Mouse (Mus musculus) neural tube, embryonic 14.5 days (tissue): ENCODE results near the gene Elp4. TPM values are rescaled to one million over a fixed set of nuclear protein-coding genes. Genes with fewer than 3 reads are reported as not detected.

ENCODE experiments used
- ATAC-seq: fragments of 200-750 bp; cut with Nextera tagmentation; 2 replicates; pipeline ENCODE4 v1.8.0; 2017; ENCODE audit warnings: low read depth, mild to moderate bottlenecking, moderate TSS enrichment, moderate library complexity
- H3K27ac ChIP-seq: fragments of 300-500 bp; sonication (generic); 2 replicates; pipeline ENCODE4 v1.5.1; 2014; ENCODE audit warnings: low read depth, mild to moderate bottlenecking, control low read depth, low read length, moderate library complexity, mixed read lengths
- H3K27me3 ChIP-seq: fragments of 300-500 bp; sonication (generic); 2 replicates; pipeline ENCODE4 v1.6.1; 2014; ENCODE audit warnings: low read length; ENCODE audit not compliant: control insufficient read depth, insufficient read depth
- H3K36me3 ChIP-seq: fragments of 300-500 bp; sonication (generic); 2 replicates; pipeline ENCODE4 v1.6.1; 2014; ENCODE audit warnings: low read length, mixed read lengths; ENCODE audit not compliant: control insufficient read depth, insufficient read depth
- H3K4me1 ChIP-seq: fragments of 300-500 bp; sonication (generic); 2 replicates; pipeline ENCODE4 v1.6.1; 2014; ENCODE audit warnings: low read length; ENCODE audit not compliant: control insufficient read depth, insufficient read depth
- H3K4me2 ChIP-seq: fragments of 300-500 bp; sonication (generic); 2 replicates; pipeline ENCODE4 v1.6.1; 2014; ENCODE audit warnings: mild to moderate bottlenecking, low read depth, low read length, control low read depth
- H3K4me3 ChIP-seq: fragments of 300-500 bp; sonication (generic); 2 replicates; pipeline ENCODE4 v1.5.1; 2014; ENCODE audit warnings: low read depth, low read length, control low read depth, mixed read lengths
- H3K9ac ChIP-seq: fragments of 300-500 bp; sonication (generic); replicated peaks from 2 replicates; pipeline ENCODE4 v1.6.1; 2014; ENCODE audit warnings: low read depth, mild to moderate bottlenecking, control low read depth, low read length, mixed read lengths
- H3K9me3 ChIP-seq: fragments of 300-500 bp; sonication (generic); 2 replicates; pipeline ENCODE4 v1.6.1; 2016; ENCODE audit warnings: low read length; ENCODE audit not compliant: control insufficient read depth
- WGBS: fragments of 180-500 bp; shearing (Covaris S2); extraction: QIAGEN DNeasy Blood & Tissue Kit; methylation state at CpG from one replicate; pipeline ENCODE4 v1.1.7; 2014; 5-methylcytosine and 5-hydroxymethylcytosine counted together
- polyA plus RNA-seq: library from polyadenylated mRNA; unstranded; fragments of >200 nt; fragmentation: Nextera tagmentation; extraction: Ambion mirVana; gene quantifications from 2 replicates; pipeline ENCODE4 v1.2.1, GENCODE M21; 2014

The Elp4 gene
- polyA plus RNA-seq, 1 experiment from 2014 or later: 45.8 TPM

- peaks cover 18% of the 10 kb centered on the region for H3K4me1 ChIP-seq
- no peak for ATAC-seq
- peak overlapping the region; percentile 36; the same call in 1 of the 2 replicates for H3K4me2 ChIP-seq
- no peak overlapping the region for H3K9ac ChIP-seq
- no peaks in the 10 kb centered on the region for H3K9me3 ChIP-seq
- H3K27me3 ChIP-seq: peaks cover 26% of the 10 kb centered on the region
- peak overlapping the region; percentile 22; the same call in 1 of the 2 replicates for H3K4me3 ChIP-seq
- 7% methylated on average over 2 of the region's 2 CpGs for WGBS
- no peaks in the 10 kb centered on the region for H3K36me3 ChIP-seq
- H3K27ac ChIP-seq: no peak overlapping the region
Observed at GRCm38 (mm10) chr2:105679331-105679730, 225.0 kb downstream of the Elp4 start.

- H3K9ac ChIP-seq: 0 out of 2 replicates have a peak overlapping the region, but pooled peaks have one; percentile 11
- peaks cover 28% of the 10 kb centered on the region for H3K27me3 ChIP-seq
- H3K4me2 ChIP-seq: peak overlapping the region; percentile 36; the same call in 1 of the 2 replicates
- H3K36me3 ChIP-seq: no peaks in the 10 kb centered on the region
- H3K4me1 ChIP-seq: peaks cover 18% of the 10 kb centered on the region
- H3K4me3 ChIP-seq: peak overlapping the region; percentile 22
- H3K9me3 ChIP-seq: no peaks in the 10 kb centered on the region
- no peak for ATAC-seq
- H3K27ac ChIP-seq: no peak overlapping the region
- WGBS: 6% methylated on average over 7 of the region's 7 CpGs
Observed at GRCm38 (mm10) chr2:105678880-105679321, 225.5 kb downstream of the Elp4 start.

- no peaks in the 10 kb centered on the region for H3K36me3 ChIP-seq
- H3K4me3 ChIP-seq: peak overlapping the region; percentile 22; the same call in 1 of the 2 replicates
- H3K9me3 ChIP-seq: no peaks in the 10 kb centered on the region
- H3K27ac ChIP-seq: no peak overlapping the region
- H3K4me1 ChIP-seq: peaks cover 18% of the 10 kb centered on the region
- no peak overlapping the region for H3K9ac ChIP-seq
- H3K4me2 ChIP-seq: peak overlapping the region; percentile 36; the same call in 1 of the 2 replicates
- WGBS: 2% methylated on average over 4 of the region's 4 CpGs
- no peak for ATAC-seq
- peaks cover 31% of the 10 kb centered on the region for H3K27me3 ChIP-seq
Observed at GRCm38 (mm10) chr2:105678306-105678705, 226.1 kb downstream of the Elp4 start.

- H3K36me3 ChIP-seq: no peaks in the 10 kb centered on the region
- 4% methylated on average over 11 of the region's 11 CpGs for WGBS
- H3K9ac ChIP-seq: no peak overlapping the region
- H3K27ac ChIP-seq: peak overlapping the region; percentile 28; the same call in 1 of the 2 replicates
- ATAC-seq: no peak
- H3K4me2 ChIP-seq: peak overlapping the region; percentile 62; the same call in 1 of the 2 replicates
- no peaks in the 10 kb centered on the region for H3K9me3 ChIP-seq
- H3K27me3 ChIP-seq: peaks cover 33% of the 10 kb centered on the region
- peak overlapping the region; percentile 40 for H3K4me3 ChIP-seq
- peaks cover 18% of the 10 kb centered on the region for H3K4me1 ChIP-seq
Observed at GRCm38 (mm10) chr2:105677434-105678105, 226.8 kb downstream of the Elp4 start.

- no peaks in the 10 kb centered on the region for H3K36me3 ChIP-seq
- peaks cover 18% of the 10 kb centered on the region for H3K4me1 ChIP-seq
- no peaks in the 10 kb centered on the region for H3K9me3 ChIP-seq
- H3K9ac ChIP-seq: peak overlapping the region; percentile 61
- peak overlapping the region; percentile 40 for H3K4me3 ChIP-seq
- H3K27me3 ChIP-seq: peaks cover 33% of the 10 kb centered on the region
- WGBS: 2% methylated on average over 11 of the region's 11 CpGs
- H3K4me2 ChIP-seq: peak overlapping the region; percentile 62
- no peak overlapping the region; the same call in 1 of the 2 replicates for H3K27ac ChIP-seq
- no peak for ATAC-seq
Observed at GRCm38 (mm10) chr2:105676909-105677433, 227.4 kb downstream of the Elp4 start.

- Histone ChIP-seq H3K27me3 (peaks cover 33% of the 10 kb centered on the region), H3K4me3 (peak overlapping the region; percentile 40), H3K36me3 (no peaks in the 10 kb centered on the region), H3K9ac (peak overlapping the region; percentile 61), H3K4me1 (peaks cover 13% of the 10 kb centered on the region), H3K27ac (0 out of 2 replicates have a peak overlapping the region, but pooled peaks have one; percentile 10), H3K4me2 (peak overlapping the region; percentile 62), H3K9me3 (no peaks in the 10 kb centered on the region)
- peak; percentile 28; the same call in 1 of the 2 replicates for ATAC-seq
- WGBS: under 1% methylated on average over 77 of the region's 77 CpGs
Observed at GRCm38 (mm10) chr2:105676080-105676908, 228.1 kb downstream of the Elp4 start.

- Histone ChIP-seq H3K27me3 (peaks cover 31% of the 10 kb centered on the region), H3K4me1 (peaks cover 11% of the 10 kb centered on the region), H3K4me3 (peak overlapping the region; percentile 40), H3K9ac (peak overlapping the region; percentile 61), H3K27ac (peak overlapping the region; percentile 44; the same call in 1 of the 2 replicates), H3K36me3 (no peaks in the 10 kb centered on the region), H3K9me3 (no peaks in the 10 kb centered on the region), H3K4me2 (peak overlapping the region; percentile 62)
- no peak for ATAC-seq
- 0% methylated on average over 11 of the region's 11 CpGs for WGBS
Observed at GRCm38 (mm10) chr2:105675730-105676079, 228.7 kb downstream of the Elp4 start.

GRCm38 (mm10) chr2:105674875-105675729, 229.3 kb downstream of the Elp4 start:
- Histone ChIP-seq H3K4me3 (peak overlapping the region; percentile 40), H3K27ac (peak overlapping the region; percentile 69; the same call in 1 of the 2 replicates), H3K4me2 (peak overlapping the region; percentile 62), H3K36me3 (no peaks in the 10 kb centered on the region), H3K9ac (peak overlapping the region; percentile 29; the same call in 1 of the 2 replicates), H3K4me1 (peaks cover 11% of the 10 kb centered on the region), H3K27me3 (peaks cover 30% of the 10 kb centered on the region), H3K9me3 (no peaks in the 10 kb centered on the region)
- under 1% methylated on average over 49 of the region's 49 CpGs for WGBS
- peak; percentile 85 for ATAC-seq
